Mouse (Mus musculus) megakaryocyte, embryonic 14.5 days (primary cell): ENCODE results near the gene Fpr1.
"Not testable (repeated sequence)": the region's sequence is repeated elsewhere in the genome, so short reads cannot be mapped to it uniquely, and the experiment has no call there.

Experiments
- FLI1 ChIP-seq: IDR thresholded peaks from 2 replicates; pipeline ENCODE4 v1.6.1; 2012; ENCODE audit warnings: low read length, inconsistent platforms, mixed read lengths
- GATA1 ChIP-seq: IDR thresholded peaks from 3 replicates; pipeline ENCODE4 v1.6.1; 2012; ENCODE audit warnings: mixed read lengths, low read length, inconsistent platforms, borderline replicate concordance

- TF ChIP-seq GATA1, FLI1: not testable (repeated sequence)
Observed at GRCm38 (mm10) chr17:17912618-17913017, 28.9 kb upstream of the Fpr1 start.
